Mouse (Mus musculus) embryonic fibroblast, embryonic 13.5 days (primary cell): ENCODE results near the gene Rtl1.

Experiments used
- CTCF ChIP-seq: IDR thresholded peaks from 2 replicates; pipeline ENCODE4 v1.5.1; 2011; ENCODE audit warnings: mild to moderate bottlenecking, control low read depth, low read length, moderate library complexity, borderline replicate concordance; ENCODE audit not compliant: insufficient read depth
- POLR2A ChIP-seq: IDR thresholded peaks from 2 replicates; pipeline ENCODE4 v1.6.1; 2011; ENCODE audit warnings: low read depth, mild to moderate bottlenecking, control low read depth, low read length, moderate library complexity

DNA sequence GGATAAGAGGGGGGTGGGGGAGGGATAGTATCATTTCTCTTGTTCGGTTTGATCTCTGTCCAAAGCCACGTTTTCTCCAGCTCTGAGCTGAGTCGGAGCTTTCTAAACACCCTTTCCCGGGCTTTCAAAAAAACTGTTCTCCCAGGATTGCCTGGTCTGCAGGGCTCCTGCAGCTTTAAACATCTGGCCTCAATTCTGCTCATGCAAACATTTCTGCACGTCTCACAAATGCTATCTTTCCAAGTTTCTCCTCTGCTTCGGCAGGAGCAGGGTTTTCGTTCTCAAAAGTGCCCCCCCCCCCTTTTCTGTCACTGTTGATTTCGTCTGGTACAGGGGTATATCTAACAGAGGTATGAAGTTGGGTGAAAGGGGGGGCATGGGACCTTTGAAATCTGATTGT is 3.9 kb downstream of the Rtl1 start:
- TF ChIP-seq POLR2A (no peak), CTCF (no peak)
